Mouse (Mus musculus) liver, postnatal 0 days (tissue): ENCODE data around the gene Bcl6. TPM values are rescaled to one million over a fixed set of nuclear protein-coding genes. Genes with fewer than 3 reads are reported as not detected.
A peak's percentile ranks its signal among the peaks of the same experiment; 100 is the strongest.

Experiments
- ATAC-seq: fragments of 200-750 bp; cut with Nextera tagmentation; 2 replicates; pipeline ENCODE4 v1.8.0; 2017; ENCODE audit warnings: mild to moderate bottlenecking, moderate library complexity
- DNase-seq: peaks from one replicate; pipeline ENCODE4 v3.0.0-alpha.2; 2016
- H3K27ac ChIP-seq: fragments of 300-500 bp; sonication (generic); 2 replicates; pipeline ENCODE4 v1.5.1; 2014; ENCODE audit warnings: antibody characterized with exemption, moderate library complexity, mild to moderate bottlenecking, low read depth
- H3K27me3 ChIP-seq: fragments of 300-500 bp; sonication (generic); 2 replicates; pipeline ENCODE4 v1.6.1; 2014; ENCODE audit warnings: low read length, control low read depth, mixed read lengths; ENCODE audit not compliant: insufficient read depth
- H3K36me3 ChIP-seq: fragments of 300-500 bp; sonication (generic); replicated peaks from 2 replicates; pipeline ENCODE4 v1.6.1; 2014; ENCODE audit warnings: mild to moderate bottlenecking, control low read depth, low read length, moderate library complexity, mixed read lengths; ENCODE audit not compliant: insufficient read depth
- H3K4me1 ChIP-seq: fragments of 300-500 bp; sonication (generic); 2 replicates; pipeline ENCODE4 v1.6.1; 2014; ENCODE audit warnings: antibody characterized with exemption, mild to moderate bottlenecking, control low read depth; ENCODE audit not compliant: insufficient read depth
- H3K4me2 ChIP-seq: fragments of 300-500 bp; sonication (generic); 2 replicates; pipeline ENCODE4 v1.6.1; 2014; ENCODE audit warnings: low read depth, mild to moderate bottlenecking, low read length, moderate library complexity, mixed read lengths
- H3K4me3 ChIP-seq: fragments of 300-500 bp; sonication (generic); 2 replicates; pipeline ENCODE4 v1.5.1; 2014; ENCODE audit warnings: low read depth, low read length
- H3K9ac ChIP-seq: fragments of 300-500 bp; sonication (generic); replicated peaks from 2 replicates; pipeline ENCODE4 v1.6.1; 2014; ENCODE audit warnings: mild to moderate bottlenecking, moderate library complexity
- H3K9me3 ChIP-seq: fragments of 300-500 bp; sonication (generic); 2 replicates; pipeline ENCODE4 v1.6.1; 2016; ENCODE audit warnings: mild to moderate bottlenecking, control low read depth, low read length, mixed read lengths
- CTCF ChIP-seq: sonication (generic); IDR thresholded peaks from 2 replicates; pipeline ENCODE4 v1.5.1; 2016; ENCODE audit warnings: antibody characterized with exemption, low read depth
- EP300 ChIP-seq: IDR thresholded peaks from 2 replicates; pipeline ENCODE4 v1.6.1; 2016; ENCODE audit warnings: antibody characterized with exemption, low read depth, mild to moderate bottlenecking
- WGBS: fragments of 180-500 bp; shearing (Covaris S2); extraction: QIAGEN DNeasy Blood & Tissue Kit; methylation state at CpG from one replicate; pipeline ENCODE4 v1.1.7; 2014; ENCODE audit not compliant: insufficient replicate concordance; 5-methylcytosine and 5-hydroxymethylcytosine counted together
- polyA plus RNA-seq: library from polyadenylated mRNA; unstranded; fragments of >200 nt; fragmentation: Nextera tagmentation; extraction: Ambion mirVana; gene quantifications from 2 replicates; pipeline ENCODE4 v1.2.1, GENCODE M21; 2015

Gene Bcl6
- polyA plus RNA-seq, 1 experiment from 2014 or later = 0.69 TPM

DNA sequence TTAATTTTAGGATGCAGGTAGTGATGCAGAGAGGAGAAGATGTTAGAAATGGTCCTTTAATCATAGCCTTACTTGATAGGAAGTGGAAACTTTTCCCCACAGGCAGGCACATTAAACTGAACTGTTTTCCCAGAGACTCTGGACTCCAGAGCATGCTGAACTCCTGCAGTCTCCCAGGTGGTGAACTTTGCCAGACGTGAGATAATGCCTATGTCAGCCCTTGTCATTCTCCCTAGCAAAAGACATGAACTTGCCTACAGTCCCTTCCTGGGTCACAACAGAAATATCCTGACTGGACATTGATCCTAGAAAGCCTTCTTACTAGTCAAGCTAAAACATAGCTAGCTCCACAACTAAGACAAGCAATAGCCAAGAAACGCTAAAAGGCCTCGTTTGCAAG lies 22.7 kb upstream of the Bcl6 start:
- WGBS = 71% methylated on average over 3 of the region's 3 CpGs
- Histone ChIP-seq H3K27ac (no peak overlapping the region), H3K36me3 (no peaks in the 10 kb centered on the region), H3K9me3 (no peaks in the 10 kb centered on the region), H3K9ac (no peak overlapping the region), H3K4me2 (no peak overlapping the region), H3K4me3 (no peak overlapping the region), H3K27me3 (no peaks in the 10 kb centered on the region), H3K4me1 (peaks cover 7% of the 10 kb centered on the region; the same call in 1 of the 2 replicates)
- no peak for TF ChIP-seq EP300
- no peak for TF ChIP-seq CTCF
- DNase-seq (no peak), ATAC-seq (no peak; the same call in 1 of the 2 replicates)

DNA sequence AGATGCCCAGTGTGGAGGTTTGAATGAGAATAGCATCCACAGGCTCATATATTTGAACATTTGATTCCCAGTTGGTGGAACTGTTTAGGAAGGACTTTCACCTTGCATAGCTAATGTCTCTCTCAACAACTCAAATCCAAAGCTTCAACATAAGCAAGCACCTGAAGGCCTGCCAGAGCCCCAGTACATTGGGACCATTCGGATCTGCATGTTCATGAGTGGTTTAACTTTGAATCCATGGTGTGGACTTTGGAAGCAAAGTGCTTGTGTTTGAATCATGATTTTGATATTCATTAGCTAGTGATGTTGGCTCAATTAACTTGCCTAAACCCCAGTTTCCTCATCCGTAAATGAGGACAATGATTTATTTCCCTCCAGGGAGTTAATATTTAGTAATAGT lies 21.2 kb upstream of the Bcl6 start:
- no peak overlapping the region for H3K4me2 ChIP-seq

DNA sequence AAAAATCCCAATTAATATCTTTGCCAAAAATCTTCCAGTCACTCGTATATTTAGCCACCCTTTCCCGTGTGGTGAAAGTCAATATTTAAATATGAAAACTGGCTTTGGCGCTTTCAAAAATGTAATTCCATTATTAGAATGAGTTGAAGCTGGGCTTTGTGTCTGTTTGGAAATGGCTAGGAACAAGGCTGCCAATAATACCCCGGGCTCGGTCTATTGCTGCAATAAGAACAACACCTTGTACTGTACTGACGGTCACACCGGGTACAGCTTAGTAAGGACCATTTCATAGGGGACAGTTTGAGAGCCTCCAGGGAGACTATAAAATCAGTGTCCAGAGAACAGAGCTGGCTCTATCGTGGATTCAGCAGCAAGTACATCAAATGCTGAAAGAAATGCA lies 17.3 kb upstream of the Bcl6 start:
- ATAC-seq (no peak), DNase-seq (no peak)
- Histone ChIP-seq H3K4me2 (no peak overlapping the region), H3K9me3 (no peaks in the 10 kb centered on the region), H3K27me3 (no peaks in the 10 kb centered on the region), H3K4me3 (no peak overlapping the region), H3K4me1 (no peaks in the 10 kb centered on the region), H3K9ac (no peak overlapping the region), H3K36me3 (no peaks in the 10 kb centered on the region), H3K27ac (no peak overlapping the region)
- TF ChIP-seq EP300 (no peak), CTCF (no peak)
- 80% methylated on average over 8 of the region's 8 CpGs for WGBS

More for the DNA sequence above, 21.2 kb upstream of the Bcl6 start:
- TF ChIP-seq CTCF = no peak
- no peak for TF ChIP-seq EP300
- DNase-seq (no peak), ATAC-seq (no peak)
- Histone ChIP-seq H3K27me3 (no peaks in the 10 kb centered on the region), H3K9me3 (no peaks in the 10 kb centered on the region), H3K27ac (no peak overlapping the region), H3K36me3 (no peaks in the 10 kb centered on the region), H3K4me1 (peaks cover 7% of the 10 kb centered on the region; the same call in 1 of the 2 replicates), H3K4me3 (no peak overlapping the region), H3K9ac (no peak overlapping the region)
- 85% methylated on average over 2 of the region's 2 CpGs for WGBS

DNA sequence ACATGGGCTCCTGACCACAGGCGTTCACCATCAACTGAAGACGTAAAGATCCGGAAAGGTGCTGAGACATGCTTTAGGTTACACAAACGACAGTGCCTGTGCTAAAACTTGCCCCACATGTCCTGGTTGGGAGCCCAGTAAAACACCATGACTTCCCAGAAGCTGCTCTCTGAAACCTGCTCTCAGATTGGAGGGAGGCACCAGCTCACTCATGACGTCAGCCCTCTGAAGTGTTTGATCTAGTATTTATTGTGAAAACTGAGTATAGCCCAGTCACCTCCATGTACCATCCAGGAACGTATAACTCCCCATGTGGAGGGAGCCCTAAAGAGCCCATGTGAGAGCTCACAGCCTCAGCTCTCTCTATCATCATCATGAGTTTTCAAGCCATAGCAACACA lies 9.3 kb upstream of the Bcl6 start:
- Histone ChIP-seq H3K9me3 (no peaks in the 10 kb centered on the region), H3K4me1 (peaks cover 8% of the 10 kb centered on the region), H3K4me3 (no peak overlapping the region), H3K4me2 (no peak overlapping the region), H3K27me3 (no peaks in the 10 kb centered on the region), H3K36me3 (no peaks in the 10 kb centered on the region), H3K27ac (no peak overlapping the region), H3K9ac (no peak overlapping the region)
- no peak for ATAC-seq
- no peak for DNase-seq
- TF ChIP-seq CTCF = no peak
- no peak for TF ChIP-seq EP300
- WGBS = 82% methylated on average over 6 of the region's 6 CpGs

DNA sequence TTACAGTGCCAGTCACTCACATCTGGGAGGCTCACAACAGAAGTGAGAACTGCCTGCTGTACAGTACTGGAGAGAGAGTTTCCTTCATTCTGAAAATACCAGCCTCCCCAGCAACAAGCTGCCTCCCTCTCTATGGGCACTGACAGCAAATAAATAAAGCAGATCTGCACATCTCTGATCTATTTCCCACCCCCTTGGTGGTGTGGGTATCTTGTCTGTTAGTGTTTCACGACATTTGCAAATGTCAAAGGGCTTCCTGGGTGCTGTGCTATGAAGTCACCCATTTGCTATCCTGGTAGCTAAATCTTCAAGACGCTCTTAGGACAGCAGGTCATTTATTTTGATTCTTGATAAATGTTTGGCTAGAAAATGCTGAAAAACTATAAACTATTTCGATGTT lies 8.6 kb upstream of the Bcl6 start:
- no peak overlapping the region for H3K4me2 ChIP-seq
- H3K4me1 ChIP-seq = peaks cover 11% of the 10 kb centered on the region
- H3K27ac ChIP-seq = peak overlapping the region; percentile 49
- TF ChIP-seq EP300 = no peak
- no peaks in the 10 kb centered on the region for H3K9me3 ChIP-seq
- H3K36me3 ChIP-seq = no peaks in the 10 kb centered on the region
- 68% methylated on average over 3 of the region's 3 CpGs for WGBS
- ATAC-seq = no peak
- H3K27me3 ChIP-seq = no peaks in the 10 kb centered on the region
- no peak for DNase-seq
- H3K9ac ChIP-seq = no peak overlapping the region
- H3K4me3 ChIP-seq = no peak overlapping the region

DNA sequence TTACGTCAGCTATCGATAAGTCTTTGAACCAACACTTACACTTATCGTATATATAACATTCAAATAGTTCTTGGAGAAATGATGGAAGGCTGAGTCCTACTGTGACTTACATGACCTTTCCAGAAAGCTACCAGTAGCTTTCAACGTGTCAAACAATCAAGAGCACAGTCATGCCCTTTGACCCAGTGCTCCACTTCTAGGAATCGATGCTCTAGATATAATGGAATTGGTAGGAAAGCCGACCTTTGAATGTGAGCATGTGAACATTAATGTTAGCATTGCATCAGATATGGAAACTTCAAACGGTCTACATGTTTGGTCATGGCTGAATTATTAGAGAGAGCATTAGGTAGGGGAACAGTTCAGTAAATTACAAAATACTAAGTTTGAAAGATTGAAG lies 7.7 kb upstream of the Bcl6 start:
- 65% methylated on average over 7 of the region's 7 CpGs for WGBS
- ATAC-seq = peak; percentile 72

More for the DNA sequence above, 7.7 kb upstream of the Bcl6 start:
- Histone ChIP-seq H3K4me1 (peaks cover 15% of the 10 kb centered on the region), H3K4me3 (no peak overlapping the region), H3K4me2 (no peak overlapping the region), H3K36me3 (no peaks in the 10 kb centered on the region), H3K27ac (peak overlapping the region; percentile 77), H3K27me3 (no peaks in the 10 kb centered on the region), H3K9me3 (no peaks in the 10 kb centered on the region), H3K9ac (no peak overlapping the region)
- peak; percentile 49; the same call in 1 of the 2 replicates for TF ChIP-seq EP300
- TF ChIP-seq CTCF = no peak
- no peak for DNase-seq
